Mouse (Mus musculus): ENCODE data around the gene Erf.

- TF ChIP-seq CTCF (IDR thresholded peaks at IDR 0.05; ENCODE audit: insufficient read depth, low read depth, low read length) (no peak), POLR2A (IDR thresholded peaks at IDR 0.05; ENCODE audit: insufficient read depth, low read depth, low read length) (no peak)
Observed at GRCm38 (mm10) chr7:25263968-25264870, 13.7 kb upstream of the Erf start.

Measured in olfactory bulb, adult 2 months (tissue).